Mouse (Mus musculus) heart, embryonic 16.5 days (tissue): ENCODE results near the gene Crygn. TPM values are rescaled to one million over a fixed set of nuclear protein-coding genes. Genes with fewer than 3 reads are reported as not detected.

ENCODE experiments used
- ATAC-seq: fragments of 200-750 bp; cut with Nextera tagmentation; replicated peaks from 2 replicates; pipeline ENCODE4 v1.8.0; 2017; ENCODE audit warnings: moderate number of reproducible peaks; ENCODE audit not compliant: insufficient read depth, low FRiP score; ENCODE audit errors: extremely low read depth
- H3K27ac ChIP-seq: fragments of 300-500 bp; sonication (generic); 2 replicates; pipeline ENCODE4 v1.5.1; 2014; ENCODE audit warnings: mild to moderate bottlenecking, low read length, control low read depth, moderate library complexity
- H3K27me3 ChIP-seq: fragments of 300-500 bp; sonication (generic); 2 replicates; pipeline ENCODE4 v1.6.1; 2014; ENCODE audit warnings: low read length, mixed read lengths; ENCODE audit not compliant: control insufficient read depth, insufficient read depth
- H3K36me3 ChIP-seq: fragments of 300-500 bp; sonication (generic); 2 replicates; pipeline ENCODE4 v1.6.1; 2014; ENCODE audit not compliant: control insufficient read depth, insufficient read depth
- H3K4me1 ChIP-seq: fragments of 300-500 bp; sonication (generic); 2 replicates; pipeline ENCODE4 v1.6.1; 2014; ENCODE audit warnings: low read length, mixed read lengths; ENCODE audit not compliant: control insufficient read depth, insufficient read depth
- H3K4me2 ChIP-seq: fragments of 300-500 bp; sonication (generic); 2 replicates; pipeline ENCODE4 v1.6.1; 2014; ENCODE audit warnings: low read depth, mild to moderate bottlenecking, control low read depth, low read length
- H3K4me3 ChIP-seq: fragments of 300-500 bp; sonication (generic); 2 replicates; pipeline ENCODE4 v1.5.1; 2014; ENCODE audit warnings: mild to moderate bottlenecking, control low read depth, low read length
- H3K9ac ChIP-seq: fragments of 300-500 bp; sonication (generic); 2 replicates; pipeline ENCODE4 v1.6.1; 2014; ENCODE audit warnings: low read length, control low read depth
- H3K9me3 ChIP-seq: fragments of 300-500 bp; sonication (generic); replicated peaks from 2 replicates; pipeline ENCODE4 v1.6.1; 2016; ENCODE audit warnings: low read length; ENCODE audit not compliant: control insufficient read depth
- WGBS: fragments of 180-500 bp; shearing (Covaris S2); extraction: QIAGEN DNeasy Blood & Tissue Kit; methylation state at CpG from one replicate; pipeline ENCODE4 v1.1.7; 2014; 5-methylcytosine and 5-hydroxymethylcytosine counted together
- polyA plus RNA-seq: library from polyadenylated mRNA; unstranded; fragments of >200 nt; fragmentation: Nextera tagmentation; extraction: Ambion mirVana; gene quantifications from 2 replicates; pipeline ENCODE4 v1.2.1, GENCODE M21; 2015

Crygn gene
- polyA plus RNA-seq, 1 experiment from 2014 or later, result 1.7 TPM

GRCm38 (mm10) chr5:24704615-24705014 is 53.2 kb downstream of the Crygn start:
- 78% methylated on average over 8 of the region's 8 CpGs for WGBS

GRCm38 (mm10) chr5:24701271-24701670 is 56.5 kb downstream of the Crygn start:
- Histone ChIP-seq H3K4me3 (no peak overlapping the region), H3K9me3 (no peaks in the 10 kb centered on the region), H3K36me3 (peaks cover 65% of the 10 kb centered on the region), H3K4me2 (no peak overlapping the region), H3K9ac (no peak overlapping the region), H3K4me1 (no peaks in the 10 kb centered on the region), H3K27ac (no peak overlapping the region), H3K27me3 (no peaks in the 10 kb centered on the region)
- WGBS, result 88% methylated on average over 3 of the region's 3 CpGs
- no peak for ATAC-seq

More at GRCm38 (mm10) chr5:24704615-24705014, 53.2 kb downstream of the Crygn start:
- Histone ChIP-seq H3K4me3 (no peak overlapping the region), H3K9me3 (no peaks in the 10 kb centered on the region), H3K9ac (no peak overlapping the region), H3K27me3 (no peaks in the 10 kb centered on the region), H3K4me2 (no peak overlapping the region), H3K27ac (no peak overlapping the region), H3K4me1 (peaks cover 2% of the 10 kb centered on the region; the same call in 1 of the 2 replicates), H3K36me3 (peaks cover 70% of the 10 kb centered on the region)
- ATAC-seq, result no peak

Other genes with a start within 250 kb of the Crygn start
- gene Gbx1, start 230.8 kb downstream of the Crygn start, polyA plus RNA-seq, result not detected in 2 replicates
- 10.1 and 10.2 TPM in 2 replicates for gene Asb10, start 217.0 kb downstream of the Crygn start, polyA plus RNA-seq
- gene 4931409K22Rik, start 201.2 kb downstream of the Crygn start, polyA plus RNA-seq, result not detected in 2 replicates
- gene Abcf2, start 180.5 kb downstream of the Crygn start, polyA plus RNA-seq, result 68.1 and 72.6 TPM in 2 replicates
- gene Chpf2, start 171.3 kb downstream of the Crygn start, polyA plus RNA-seq, result 14.4 and 14.8 TPM in 2 replicates
- 47.4 and 48.3 TPM in 2 replicates for gene Smarcd3, start 133.6 kb downstream of the Crygn start, polyA plus RNA-seq
- gene Nub1, start 72.5 kb downstream of the Crygn start, polyA plus RNA-seq, result 25.8 and 27.1 TPM in 2 replicates
- 4.2 and 7.0 TPM in 2 replicates for gene Wdr86, start 27.3 kb downstream of the Crygn start, polyA plus RNA-seq
- gene Rheb, start 84.6 kb upstream of the Crygn start, polyA plus RNA-seq, result 242 and 283 TPM in 2 replicates